Mouse (Mus musculus): ENCODE results near the gene Selenos. TPM values are rescaled to one million over a fixed set of nuclear protein-coding genes. Genes with fewer than 3 reads are reported as not detected.

Gene Selenos
- polyA plus RNA-seq, 1 experiment from 2014 or later: 94.9 TPM

- Histone ChIP-seq H3K4me2 (ENCODE audit: low read length) (no peak overlapping the region), H3K9me3 (ENCODE audit: control insufficient read depth, low read length) (no peaks in the 10 kb centered on the region), H3K27me3 (replicated peaks; ENCODE audit: control insufficient read depth, insufficient read depth, low read length) (no peaks in the 10 kb centered on the region), H3K36me3 (ENCODE audit: control insufficient read depth, insufficient read depth, low read length) (peaks cover 5% of the 10 kb centered on the region; the same call in 1 of the 2 replicates), H3K27ac (ENCODE audit: low read depth, low read length) (no peak overlapping the region; the same call in 1 of the 2 replicates), H3K4me3 (ENCODE audit: low read length) (no peak overlapping the region), H3K9ac (ENCODE audit: low read depth, low read length) (no peak overlapping the region), H3K4me1 (ENCODE audit: control insufficient read depth, insufficient read depth, low read depth, low read length) (peaks cover 22% of the 10 kb centered on the region)
- WGBS: 56% methylated on average over 7 of the region's 7 CpGs
- ATAC-seq: no peak
Observed at GRCm38 (mm10) chr7:66120702-66121396, 41.4 kb downstream of the Selenos start.

- no peak overlapping the region for H3K4me2 ChIP-seq (ENCODE audit: low read length)
- WGBS: 70% methylated on average over 11 of the region's 11 CpGs
- no peaks in the 10 kb centered on the region for H3K27me3 ChIP-seq (replicated peaks; ENCODE audit: control insufficient read depth, insufficient read depth, low read length)
- no peak for ATAC-seq
- H3K9ac ChIP-seq (ENCODE audit: low read depth, low read length): no peak overlapping the region
- H3K4me3 ChIP-seq (ENCODE audit: low read length): no peak overlapping the region
- H3K36me3 ChIP-seq (ENCODE audit: control insufficient read depth, insufficient read depth, low read length): peaks cover 7% of the 10 kb centered on the region; the same call in 1 of the 2 replicates
- H3K4me1 ChIP-seq (ENCODE audit: control insufficient read depth, insufficient read depth, low read depth, low read length): peaks cover 24% of the 10 kb centered on the region
- no peaks in the 10 kb centered on the region for H3K9me3 ChIP-seq (ENCODE audit: control insufficient read depth, low read length)
- no peak overlapping the region for H3K27ac ChIP-seq (ENCODE audit: low read depth, low read length)
Observed at GRCm38 (mm10) chr7:66124551-66124968, 45.1 kb downstream of the Selenos start.

GRCm38 (mm10) chr7:66125368-66125767 is 45.9 kb downstream of the Selenos start:
- H3K36me3 ChIP-seq (ENCODE audit: control insufficient read depth, insufficient read depth, low read length): peaks cover 7% of the 10 kb centered on the region; the same call in 1 of the 2 replicates
- no peak overlapping the region for H3K27ac ChIP-seq (ENCODE audit: low read depth, low read length)
- 93% methylated on average over 14 of the region's 14 CpGs for WGBS
- peaks cover 18% of the 10 kb centered on the region for H3K4me1 ChIP-seq (ENCODE audit: control insufficient read depth, insufficient read depth, low read depth, low read length)
- H3K4me3 ChIP-seq (ENCODE audit: low read length): no peak overlapping the region
- no peak for ATAC-seq
- H3K27me3 ChIP-seq (replicated peaks; ENCODE audit: control insufficient read depth, insufficient read depth, low read length): no peaks in the 10 kb centered on the region
- H3K9ac ChIP-seq (ENCODE audit: low read depth, low read length): no peak overlapping the region
- no peaks in the 10 kb centered on the region for H3K9me3 ChIP-seq (ENCODE audit: control insufficient read depth, low read length)
- H3K4me2 ChIP-seq (ENCODE audit: low read length): no peak overlapping the region

GRCm38 (mm10) chr7:66127951-66128645 is 48.6 kb downstream of the Selenos start:
- 25% methylated on average over 4 of the region's 4 CpGs for WGBS
- Histone ChIP-seq H3K4me1 (ENCODE audit: control insufficient read depth, insufficient read depth, low read depth, low read length) (peaks cover 12% of the 10 kb centered on the region), H3K4me2 (ENCODE audit: low read length) (no peak overlapping the region), H3K9me3 (ENCODE audit: control insufficient read depth, low read length) (no peaks in the 10 kb centered on the region), H3K27ac (ENCODE audit: low read depth, low read length) (0 out of 2 replicates have a peak overlapping the region, but pooled peaks have one; percentile 29), H3K27me3 (replicated peaks; ENCODE audit: control insufficient read depth, insufficient read depth, low read length) (no peaks in the 10 kb centered on the region), H3K4me3 (ENCODE audit: low read length) (no peak overlapping the region), H3K36me3 (ENCODE audit: control insufficient read depth, insufficient read depth, low read length) (peaks cover 7% of the 10 kb centered on the region; the same call in 1 of the 2 replicates), H3K9ac (ENCODE audit: low read depth, low read length) (no peak overlapping the region)
- peak; percentile 53; the same call in 1 of the 2 replicates for ATAC-seq

GRCm38 (mm10) chr7:66128857-66129256 is 49.4 kb downstream of the Selenos start:
- Histone ChIP-seq H3K27ac (ENCODE audit: low read depth, low read length) (no peak overlapping the region), H3K36me3 (ENCODE audit: control insufficient read depth, insufficient read depth, low read length) (peaks cover 7% of the 10 kb centered on the region; the same call in 1 of the 2 replicates), H3K4me1 (ENCODE audit: control insufficient read depth, insufficient read depth, low read depth, low read length) (peaks cover 12% of the 10 kb centered on the region), H3K4me2 (ENCODE audit: low read length) (no peak overlapping the region), H3K9me3 (ENCODE audit: control insufficient read depth, low read length) (no peaks in the 10 kb centered on the region), H3K27me3 (replicated peaks; ENCODE audit: control insufficient read depth, insufficient read depth, low read length) (no peaks in the 10 kb centered on the region), H3K4me3 (ENCODE audit: low read length) (no peak overlapping the region), H3K9ac (ENCODE audit: low read depth, low read length) (no peak overlapping the region)
- ATAC-seq: no peak
- 42% methylated on average over 3 of the region's 3 CpGs for whole genome bisulfite sequencing

- 84% methylated on average over 2 of the region's 2 CpGs for WGBS
- peaks cover 16% of the 10 kb centered on the region for H3K4me1 ChIP-seq (ENCODE audit: control insufficient read depth, insufficient read depth, low read depth, low read length)
- H3K27me3 ChIP-seq (replicated peaks; ENCODE audit: control insufficient read depth, insufficient read depth, low read length): no peaks in the 10 kb centered on the region
- H3K9ac ChIP-seq (ENCODE audit: low read depth, low read length): no peak overlapping the region
- no peak overlapping the region for H3K27ac ChIP-seq (ENCODE audit: low read depth, low read length)
- no peak overlapping the region for H3K4me3 ChIP-seq (ENCODE audit: low read length)
- no peak overlapping the region for H3K4me2 ChIP-seq (ENCODE audit: low read length)
- ATAC-seq: no peak
- H3K9me3 ChIP-seq (ENCODE audit: control insufficient read depth, low read length): no peaks in the 10 kb centered on the region
- peaks cover 7% of the 10 kb centered on the region; the same call in 1 of the 2 replicates for H3K36me3 ChIP-seq (ENCODE audit: control insufficient read depth, insufficient read depth, low read length)
Observed at GRCm38 (mm10) chr7:66130296-66130695, 50.8 kb downstream of the Selenos start.

GRCm38 (mm10) chr7:66131776-66132421 is 52.5 kb downstream of the Selenos start:
- H3K9ac ChIP-seq (ENCODE audit: low read depth, low read length): no peak overlapping the region
- H3K27ac ChIP-seq (ENCODE audit: low read depth, low read length): no peak overlapping the region
- H3K4me3 ChIP-seq (ENCODE audit: low read length): no peak overlapping the region
- H3K36me3 ChIP-seq (ENCODE audit: control insufficient read depth, insufficient read depth, low read length): no peaks in the 10 kb centered on the region
- no peaks in the 10 kb centered on the region for H3K27me3 ChIP-seq (replicated peaks; ENCODE audit: control insufficient read depth, insufficient read depth, low read length)
- peaks cover 20% of the 10 kb centered on the region for H3K4me1 ChIP-seq (ENCODE audit: control insufficient read depth, insufficient read depth, low read depth, low read length)
- no peak for ATAC-seq
- 89% methylated on average over 4 of the region's 4 CpGs for WGBS
- H3K9me3 ChIP-seq (ENCODE audit: control insufficient read depth, low read length): no peaks in the 10 kb centered on the region
- H3K4me2 ChIP-seq (ENCODE audit: low read length): no peak overlapping the region

- no peak for ATAC-seq
- peaks cover 12% of the 10 kb centered on the region; the same call in 1 of the 2 replicates for H3K4me1 ChIP-seq (ENCODE audit: control insufficient read depth, insufficient read depth, low read depth, low read length)
- no peak overlapping the region for H3K4me2 ChIP-seq (ENCODE audit: low read length)
- H3K4me3 ChIP-seq (ENCODE audit: low read length): no peak overlapping the region
- no peaks in the 10 kb centered on the region for H3K27me3 ChIP-seq (replicated peaks; ENCODE audit: control insufficient read depth, insufficient read depth, low read length)
- no peak overlapping the region for H3K27ac ChIP-seq (ENCODE audit: low read depth, low read length)
- WGBS: 98% methylated on average over 3 of the region's 3 CpGs
- H3K9me3 ChIP-seq (ENCODE audit: control insufficient read depth, low read length): no peaks in the 10 kb centered on the region
- H3K36me3 ChIP-seq (ENCODE audit: control insufficient read depth, insufficient read depth, low read length): no peaks in the 10 kb centered on the region
- H3K9ac ChIP-seq (ENCODE audit: low read depth, low read length): no peak overlapping the region
Observed at GRCm38 (mm10) chr7:66134154-66134553, 54.7 kb downstream of the Selenos start.

- no peak for ATAC-seq
- no peak overlapping the region for H3K9ac ChIP-seq (ENCODE audit: low read depth, low read length)
- no peak overlapping the region for H3K4me2 ChIP-seq (ENCODE audit: low read length)
- H3K9me3 ChIP-seq (ENCODE audit: control insufficient read depth, low read length): no peaks in the 10 kb centered on the region
- WGBS: 84% methylated on average over 3 of the region's 3 CpGs
- no peak overlapping the region for H3K4me3 ChIP-seq (ENCODE audit: low read length)
- H3K4me1 ChIP-seq (ENCODE audit: control insufficient read depth, insufficient read depth, low read depth, low read length): peaks cover 15% of the 10 kb centered on the region
- H3K27me3 ChIP-seq (replicated peaks; ENCODE audit: control insufficient read depth, insufficient read depth, low read length): no peaks in the 10 kb centered on the region
- H3K27ac ChIP-seq (ENCODE audit: low read depth, low read length): peak overlapping the region; percentile 16
- H3K36me3 ChIP-seq (ENCODE audit: control insufficient read depth, insufficient read depth, low read length): no peaks in the 10 kb centered on the region
Observed at GRCm38 (mm10) chr7:66135644-66136043, 56.2 kb downstream of the Selenos start.

Data from hindbrain, embryonic 16.5 days (tissue).